Mouse (Mus musculus): ENCODE measurements around the gene Dph5. TPM values are rescaled to one million over a fixed set of nuclear protein-coding genes. Genes with fewer than 3 reads are reported as not detected.
A peak's percentile ranks its signal among the peaks of the same experiment; 100 is the strongest.

Gene Dph5
- total RNA-seq, 2 experiments from 2014 or later = 11.7 to 12.5 TPM

DNA sequence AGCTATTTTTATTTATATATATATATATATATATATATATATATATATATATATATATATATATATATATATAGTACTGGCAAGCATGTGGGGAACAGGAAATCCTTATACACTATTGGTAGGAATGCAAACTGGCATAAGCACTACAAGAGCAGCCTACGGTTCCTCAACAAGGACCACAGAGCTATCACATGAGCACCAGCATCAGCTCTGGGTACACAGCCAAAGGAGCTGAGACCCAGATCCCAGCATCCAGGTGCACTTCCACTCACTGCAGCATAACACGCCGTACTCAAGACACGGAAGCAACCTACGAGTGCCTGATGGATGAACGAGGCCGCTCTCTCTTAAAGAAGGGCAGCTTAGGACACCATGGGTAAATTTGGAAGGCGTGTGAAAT lies 95.6 kb downstream of the Dph5 start:
- intact Hi-C loops (cut with DNase I) = no loop called here
- peak in 1 of 2 experiments; percentile 35 for DNase-seq (ENCODE audit: low spot score in 2 of 2)

Small RNA genes lying within 50 kb of the gene (microRNA-seq; reads per million reads assigned to microRNA genes)
- gene Mir669n = 0 reads per million in 2 experiments

Other genes with a start within 250 kb of the Dph5 start
- gene S1pr1, start 172.8 kb upstream of the Dph5 start, total RNA-seq (2021) = 10 to 100 TPM; 79.8 to 86.9 TPM
- gene Slc30a7, start 119.6 kb downstream of the Dph5 start, total RNA-seq (2021) = 10 to 100 TPM; 24.2 to 26.9 TPM
- 10 to 100 TPM; 76.1 to 87.2 TPM for gene Extl2, start 119.6 kb downstream of the Dph5 start, total RNA-seq (2021)
- 10 to 100 TPM; 34.6 to 35.2 TPM for gene Vcam1, start 241.9 kb downstream of the Dph5 start, total RNA-seq (2021)